ENCODE assay signal across 8 mouse cellular contexts in the genomic region with DNA sequence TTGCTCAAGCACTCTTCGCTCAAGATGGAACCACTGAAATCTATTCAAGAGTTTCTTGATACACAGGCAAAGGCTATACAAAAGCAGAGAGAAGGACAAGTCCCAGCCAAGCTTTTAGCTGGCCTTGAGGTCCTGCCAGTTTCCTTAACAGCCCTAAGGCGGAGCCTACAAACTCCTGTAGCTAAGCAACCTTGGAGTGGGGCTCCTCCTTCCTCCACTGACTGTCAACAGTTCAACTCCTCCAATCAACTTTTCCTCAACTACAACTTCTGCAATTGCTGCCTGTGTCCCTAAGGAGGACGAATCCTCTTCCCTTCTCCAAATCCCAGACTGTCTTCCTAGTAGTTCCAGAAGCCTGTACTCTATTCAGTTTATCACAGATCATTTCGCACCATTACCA. TPM values are rescaled to one million over a fixed set of nuclear protein-coding genes. Genes with fewer than 3 reads are reported as not detected.
DNase-seq lines count a peak whose midpoint lies in the region; ATAC-seq and TF ChIP-seq lines count a peak whose summit lies in the region.

No protein-coding gene starts in this region.

- no peak for TF ChIP-seq CTCF in E14TG2a.4 (conservative IDR thresholded peaks at IDR 0.05; ENCODE audit: low read length)
- no peak for TF ChIP-seq CTCF in liver, postnatal 0 days (IDR thresholded peaks at IDR 0.05; ENCODE audit: low read depth)

- 39% methylated on average over 4 of the region's 4 CpGs for WGBS in intestine, embryonic 16.5 days
- WGBS in liver, postnatal 0 days (ENCODE audit: insufficient replicate concordance): 40% methylated on average over 4 of the region's 4 CpGs
- 59% methylated on average over 4 of the region's 4 CpGs for WGBS in neural tube, embryonic 14.5 days

- H3K9ac ChIP-seq in intestine, embryonic 16.5 days (ENCODE audit: low read depth, low read length): peak overlapping the region; percentile 87; the same call in 1 of the 2 replicates
- peak overlapping the region; percentile 83 for H3K9ac ChIP-seq in liver, postnatal 0 days (replicated peaks)
- peak overlapping the region; percentile 88 for H3K9ac ChIP-seq in neural tube, embryonic 14.5 days (replicated peaks; ENCODE audit: low read depth, low read length)

- DNase-seq in 3T3-L1 (ENCODE audit: low read depth, low spot score): peak; percentile 84
- DNase-seq in heart, adult 11 months: peak; percentile 98
- DNase-seq in liver, postnatal 0 days: peak; percentile 38

- H3K4me1 ChIP-seq in E14TG2a.4 (replicated peaks; ENCODE audit: low read depth, low read length): peaks cover 40% of the 10 kb centered on the region
- H3K4me1 ChIP-seq in intestine, embryonic 16.5 days (ENCODE audit: control insufficient read depth, insufficient read depth, low read length): peaks cover 18% of the 10 kb centered on the region
- peaks cover 33% of the 10 kb centered on the region for H3K4me1 ChIP-seq in liver, postnatal 0 days (ENCODE audit: insufficient read depth)
- peaks cover 15% of the 10 kb centered on the region for H3K4me1 ChIP-seq in neural tube, embryonic 14.5 days (ENCODE audit: control insufficient read depth, insufficient read depth, low read length)

- H3K4me3 ChIP-seq in E14TG2a.4 (replicated peaks; ENCODE audit: low read length): peak overlapping the region; percentile 93
- H3K4me3 ChIP-seq in intestine, embryonic 16.5 days (ENCODE audit: low read length): peak overlapping the region; percentile 88
- H3K4me3 ChIP-seq in liver, postnatal 0 days (ENCODE audit: low read depth, low read length): peak overlapping the region; percentile 81
- peak overlapping the region; percentile 95 for H3K4me3 ChIP-seq in neural tube, embryonic 14.5 days (ENCODE audit: low read depth, low read length)

- H3K36me3 ChIP-seq in E14TG2a.4 (ENCODE audit: insufficient read depth, low read length): peaks cover 23% of the 10 kb centered on the region
- H3K36me3 ChIP-seq in intestine, embryonic 16.5 days (ENCODE audit: control insufficient read depth, insufficient read depth, low read length): no peaks in the 10 kb centered on the region
- peaks cover 7% of the 10 kb centered on the region; the same call in 1 of the 2 replicates for H3K36me3 ChIP-seq in liver, postnatal 0 days (replicated peaks; ENCODE audit: insufficient read depth, low read length)
- H3K36me3 ChIP-seq in neural tube, embryonic 14.5 days (ENCODE audit: control insufficient read depth, insufficient read depth, low read length): no peaks in the 10 kb centered on the region

- H3K9me3 ChIP-seq in E14TG2a.4 (ENCODE audit: low read length): no peaks in the 10 kb centered on the region
- no peaks in the 10 kb centered on the region for H3K9me3 ChIP-seq in intestine, embryonic 16.5 days (ENCODE audit: control insufficient read depth, low read length)
- H3K9me3 ChIP-seq in liver, postnatal 0 days (ENCODE audit: low read length): no peaks in the 10 kb centered on the region
- H3K9me3 ChIP-seq in neural tube, embryonic 14.5 days (ENCODE audit: control insufficient read depth, low read length): no peaks in the 10 kb centered on the region

- peak; percentile 70 for ATAC-seq in common myeloid progenitor, adult 5-6 weeks (replicated peaks; ENCODE audit: low read depth, poor library complexity, severe bottlenecking)
- peak; percentile 76 for ATAC-seq in intestine, embryonic 16.5 days
- ATAC-seq in liver, postnatal 0 days: peak; percentile 44
- ATAC-seq in neural tube, embryonic 14.5 days (ENCODE audit: low read depth): no peak
- ATAC-seq in inflammation-experienced regulatory T-cells, adult 6 months: no peak

- H3K27ac ChIP-seq in intestine, embryonic 16.5 days (ENCODE audit: low read length): peak overlapping the region; percentile 77
- H3K27ac ChIP-seq in liver, postnatal 0 days (ENCODE audit: low read depth): peak overlapping the region; percentile 84
- H3K27ac ChIP-seq in neural tube, embryonic 14.5 days (ENCODE audit: low read depth, low read length): no peak overlapping the region

- peak overlapping the region; percentile 83 for H3K4me2 ChIP-seq in intestine, embryonic 16.5 days (ENCODE audit: low read depth, low read length)
- H3K4me2 ChIP-seq in liver, postnatal 0 days (ENCODE audit: low read depth, low read length): peak overlapping the region; percentile 83
- peak overlapping the region; percentile 94 for H3K4me2 ChIP-seq in neural tube, embryonic 14.5 days (ENCODE audit: low read depth, low read length)

- H3K27me3 ChIP-seq in E14TG2a.4 (ENCODE audit: insufficient read depth, low read length): peaks cover 8% of the 10 kb centered on the region; the same call in 1 of the 2 replicates
- H3K27me3 ChIP-seq in intestine, embryonic 16.5 days (replicated peaks; ENCODE audit: control insufficient read depth, insufficient read depth, low read length): no peaks in the 10 kb centered on the region
- no peaks in the 10 kb centered on the region for H3K27me3 ChIP-seq in liver, postnatal 0 days (ENCODE audit: insufficient read depth, low read length)
- H3K27me3 ChIP-seq in neural tube, embryonic 14.5 days (ENCODE audit: control insufficient read depth, insufficient read depth, low read length): no peaks in the 10 kb centered on the region

- TF ChIP-seq EP300 in liver, postnatal 0 days (IDR thresholded peaks at IDR 0.05; ENCODE audit: low read depth): no peak

RNA-seq across cellular contexts. Expression of gene Tbcel, which starts 36.4 kb away (rescaled TPM):
- 18.0 and 22.9 TPM in 2 replicates for total RNA-seq in common myeloid progenitor, adult 5-6 weeks (2017)
- polyA plus RNA-seq in intestine, embryonic 16.5 days (2015; fragmentation: Nextera tagmentation; extraction: Ambion mirVana): 5.1 and 6.0 TPM in 2 replicates
- polyA plus RNA-seq in liver, postnatal 0 days (2015; fragmentation: Nextera tagmentation; extraction: Ambion mirVana): 7.0 and 7.6 TPM in 2 replicates
- 5.7 and 6.2 TPM in 2 replicates for polyA plus RNA-seq in neural tube, embryonic 14.5 days (2014; fragmentation: Nextera tagmentation; extraction: Ambion mirVana)
- polyA plus RNA-seq in inflammation-experienced regulatory T-cells, adult 6 months (2017; shearing (Covaris generic)): 1 to 10 TPM; 6.5 to 7.8 (median 7.2) TPM

Comparison
In these comparisons a context has a peak if more than half of its experiments do, and no peak if none do; other contexts are left out.
1. DNase-seq: peak in every context shown above with its lines; median percentile 98 in heart, adult 11 months; 84 in 3T3-L1; 38 in liver, postnatal 0 days.
2. ATAC-seq: peak in common myeloid progenitor, adult 5-6 weeks (single experiment), intestine, embryonic 16.5 days (single experiment) and liver, postnatal 0 days (single experiment); none in neural tube, embryonic 14.5 days (single experiment) and inflammation-experienced regulatory T-cells, adult 6 months (single experiment).
3. Peak in every context shown above with its lines, with median percentiles within 50 percentile points of each other: H3K4me3 ChIP-seq, H3K4me2 ChIP-seq and H3K9ac ChIP-seq.